Mouse (Mus musculus) midbrain, postnatal 0 days (tissue): Measurements from ENCODE around the gene Dpf1. TPM values are rescaled to one million over a fixed set of nuclear protein-coding genes. Genes with fewer than 3 reads are reported as not detected.

Experiments used
- ATAC-seq: fragments of 200-750 bp; cut with Nextera tagmentation; 2 replicates; pipeline ENCODE4 v1.8.0; 2017; ENCODE audit warnings: moderate number of reproducible peaks, mild to moderate bottlenecking, moderate TSS enrichment, moderate library complexity; ENCODE audit not compliant: low FRiP score
- DNase-seq: peaks from one replicate; pipeline ENCODE4 v3.0.0-alpha.2; 2015; ENCODE audit warnings: low spot score
- H3K27ac ChIP-seq: fragments of 300-500 bp; sonication (generic); 2 replicates; pipeline ENCODE4 v1.5.1; 2014; ENCODE audit warnings: low read depth, mild to moderate bottlenecking, low read length, mixed read lengths
- H3K27me3 ChIP-seq: fragments of 300-500 bp; sonication (generic); 2 replicates; pipeline ENCODE4 v1.6.1; 2014; ENCODE audit warnings: low read length, control low read depth, mixed read lengths; ENCODE audit not compliant: insufficient read depth
- H3K36me3 ChIP-seq: fragments of 300-500 bp; sonication (generic); 2 replicates; pipeline ENCODE4 v1.6.1; 2014; ENCODE audit warnings: low read length, control low read depth, mixed read lengths; ENCODE audit not compliant: insufficient read depth
- H3K4me1 ChIP-seq: fragments of 300-500 bp; sonication (generic); 2 replicates; pipeline ENCODE4 v1.6.1; 2014; ENCODE audit warnings: mild to moderate bottlenecking, control low read depth, antibody characterized with exemption, low read length, mixed read lengths; ENCODE audit not compliant: insufficient read depth
- H3K4me2 ChIP-seq: fragments of 300-500 bp; sonication (generic); 2 replicates; pipeline ENCODE4 v1.6.1; 2014; ENCODE audit warnings: low read depth, mild to moderate bottlenecking, low read length, mixed read lengths; ENCODE audit not compliant: poor library complexity, severe bottlenecking
- H3K4me3 ChIP-seq: fragments of 300-500 bp; sonication (generic); 2 replicates; pipeline ENCODE4 v1.5.1; 2014; ENCODE audit warnings: low read depth, mild to moderate bottlenecking, low read length, moderate library complexity
- H3K9ac ChIP-seq: fragments of 300-500 bp; sonication (generic); replicated peaks from 2 replicates; pipeline ENCODE4 v1.6.1; 2014; ENCODE audit warnings: mild to moderate bottlenecking, low read length, moderate library complexity, mixed read lengths; ENCODE audit not compliant: poor library complexity, severe bottlenecking
- H3K9me3 ChIP-seq: fragments of 300-500 bp; sonication (generic); 2 replicates; pipeline ENCODE4 v1.6.1; 2016; ENCODE audit warnings: low read length, control low read depth
- CTCF ChIP-seq: IDR thresholded peaks from 2 replicates; pipeline ENCODE4 v1.5.1; 2016; ENCODE audit warnings: antibody characterized with exemption, mild to moderate bottlenecking
- WGBS: fragments of 180-500 bp; shearing (Covaris S2); extraction: QIAGEN DNeasy Blood & Tissue Kit; methylation state at CpG from one replicate; pipeline ENCODE4 v1.1.7; 2014; 5-methylcytosine and 5-hydroxymethylcytosine counted together
- polyA plus RNA-seq: library from polyadenylated mRNA; unstranded; fragments of >200 nt; fragmentation: Nextera tagmentation; extraction: Ambion mirVana; gene quantifications from 2 replicates; pipeline ENCODE4 v1.2.1, GENCODE M21; 2015
- total RNA-seq: library from RNA; depleted of rRNA; stranded (reverse); fragments of >200 nt; gene quantifications from 2 replicates; pipeline ENCODE4 v1.2.3, GENCODE M21; 2014

The Dpf1 gene
- total and polyA plus RNA-seq, 2 experiments from 2014 or later = 160 to 192 TPM

- ATAC-seq (no peak), DNase-seq (no peak)
- WGBS = 79% methylated on average over 2 of the region's 2 CpGs
- Histone ChIP-seq H3K4me3 (no peak overlapping the region), H3K36me3 (peaks cover 20% of the 10 kb centered on the region), H3K27ac (no peak overlapping the region), H3K27me3 (no peaks in the 10 kb centered on the region), H3K9ac (no peak overlapping the region), H3K4me2 (no peak overlapping the region), H3K4me1 (no peaks in the 10 kb centered on the region), H3K9me3 (no peaks in the 10 kb centered on the region)
- no peak for TF ChIP-seq CTCF
These were observed 34.0 kb downstream of the Dpf1 start for GRCm38 (mm10) chr7:29337766-29338165.

GRCm38 (mm10) chr7:29338351-29338919 lies 34.7 kb downstream of the Dpf1 start:
- no peak for TF ChIP-seq CTCF
- Histone ChIP-seq H3K9me3 (no peaks in the 10 kb centered on the region), H3K4me2 (no peak overlapping the region), H3K4me3 (no peak overlapping the region), H3K9ac (no peak overlapping the region), H3K36me3 (peaks cover 20% of the 10 kb centered on the region), H3K4me1 (no peaks in the 10 kb centered on the region), H3K27me3 (no peaks in the 10 kb centered on the region), H3K27ac (no peak overlapping the region)
- ATAC-seq = no peak
- 88% methylated on average over 9 of the region's 9 CpGs for WGBS
- DNase-seq = no peak

GRCm38 (mm10) chr7:29338984-29339679 lies 35.4 kb downstream of the Dpf1 start:
- Histone ChIP-seq H3K4me3 (no peak overlapping the region), H3K27me3 (no peaks in the 10 kb centered on the region), H3K9ac (no peak overlapping the region), H3K4me2 (no peak overlapping the region), H3K4me1 (no peaks in the 10 kb centered on the region), H3K27ac (no peak overlapping the region), H3K9me3 (no peaks in the 10 kb centered on the region), H3K36me3 (peaks cover 22% of the 10 kb centered on the region)
- WGBS = 75% methylated on average over 14 of the region's 14 CpGs
- DNase-seq = no peak
- no peak for ATAC-seq
- no peak for TF ChIP-seq CTCF

GRCm38 (mm10) chr7:29340247-29340646 lies 36.5 kb downstream of the Dpf1 start:
- WGBS = 92% methylated on average over 9 of the region's 9 CpGs
- no peaks in the 10 kb centered on the region for H3K4me1 ChIP-seq

GRCm38 (mm10) chr7:29340838-29341237 lies 37.1 kb downstream of the Dpf1 start:
- H3K27me3 ChIP-seq = no peaks in the 10 kb centered on the region
- no peak for DNase-seq
- no peaks in the 10 kb centered on the region for H3K9me3 ChIP-seq
- 89% methylated on average over 8 of the region's 8 CpGs for WGBS
- no peak overlapping the region for H3K9ac ChIP-seq
- H3K4me1 ChIP-seq = no peaks in the 10 kb centered on the region
- peaks cover 20% of the 10 kb centered on the region for H3K36me3 ChIP-seq
- H3K27ac ChIP-seq = no peak overlapping the region
- ATAC-seq = no peak
- no peak overlapping the region for H3K4me2 ChIP-seq
- no peak overlapping the region for H3K4me3 ChIP-seq
- TF ChIP-seq CTCF = no peak

More at GRCm38 (mm10) chr7:29340247-29340646, 36.5 kb downstream of the Dpf1 start:
- no peaks in the 10 kb centered on the region for H3K9me3 ChIP-seq
- H3K27ac ChIP-seq = no peak overlapping the region
- no peak for ATAC-seq
- no peak for DNase-seq
- H3K36me3 ChIP-seq = peaks cover 22% of the 10 kb centered on the region
- no peaks in the 10 kb centered on the region for H3K27me3 ChIP-seq
- H3K9ac ChIP-seq = no peak overlapping the region
- no peak for TF ChIP-seq CTCF
- H3K4me2 ChIP-seq = no peak overlapping the region
- no peak overlapping the region for H3K4me3 ChIP-seq

- Histone ChIP-seq H3K27ac (no peak overlapping the region), H3K4me1 (no peaks in the 10 kb centered on the region), H3K4me3 (no peak overlapping the region), H3K9me3 (no peaks in the 10 kb centered on the region), H3K4me2 (no peak overlapping the region), H3K9ac (no peak overlapping the region), H3K27me3 (no peaks in the 10 kb centered on the region), H3K36me3 (peaks cover 20% of the 10 kb centered on the region)
- DNase-seq (no peak), ATAC-seq (no peak)
- WGBS = 65% methylated on average over 12 of the region's 12 CpGs
- no peak for TF ChIP-seq CTCF
These were observed 38.0 kb downstream of the Dpf1 start for GRCm38 (mm10) chr7:29341722-29342121.
